Mouse (Mus musculus): ENCODE measurements around the gene Sugp1.

- no peak for TF ChIP-seq CTCF (IDR thresholded peaks at IDR 0.05; ENCODE audit: extremely low read depth, insufficient read depth, low read length)
- TF ChIP-seq POLR2A (IDR thresholded peaks at IDR 0.05; ENCODE audit: extremely low read depth, insufficient read depth, low read length) = no peak
These were observed 597 bp upstream of the Sugp1 start for GRCm38 (mm10) chr8:70041885-70042546.
